Mouse (Mus musculus): ENCODE data around the gene Trim38.

Gene Trim38

GRCm38 (mm10) chr13:23839308-23839707 is 69.6 kb downstream of the Trim38 start, which contains the start of gene Slc17a3:
Gene Slc17a3 (plus strand): TSS chr13:23839434.
- DNase-seq, result no peak

All from cerebellum, adult 9-11 months (tissue).